Mouse (Mus musculus): ENCODE measurements at regions not wholly inside any gene's neighbourhood (a gene's known extent, or its start where the extent isn't known, plus 50 kb on each side); places are given as distances from the start of the nearest gene placed in this dataset.
A peak's percentile ranks its signal among the peaks of the same experiment; 100 is the strongest.

GRCm38 (mm10) chr2:63920997-63921396 is 176.8 kb downstream of the Fign start:
- DNase-seq (ENCODE audit: low read depth, low spot score), result peak; percentile 49

GRCm38 (mm10) chr2:63920019-63920418 is 177.8 kb downstream of the Fign start:
- DNase-seq (ENCODE audit: low read depth, low spot score), result no peak

- DNase-seq (ENCODE audit: low read depth, low spot score), result no peak
Observed at GRCm38 (mm10) chr2:63900644-63901043, 197.2 kb downstream of the Fign start.

GRCm38 (mm10) chr2:63878477-63878876 is 219.4 kb downstream of the Fign start:
- peak; percentile 33 for DNase-seq (ENCODE audit: low read depth, low spot score)

GRCm38 (mm10) chr2:63877387-63877786 is 220.5 kb downstream of the Fign start:
- DNase-seq (ENCODE audit: low read depth, low spot score), result no peak

GRCm38 (mm10) chr2:63876375-63876774 is 221.5 kb downstream of the Fign start:
- DNase-seq (ENCODE audit: low read depth, low spot score), result peak; percentile 52

GRCm38 (mm10) chr2:63875101-63875500 is 222.7 kb downstream of the Fign start:
- DNase-seq (ENCODE audit: low read depth, low spot score), result no peak

- peak; percentile 26 for DNase-seq (ENCODE audit: low read depth, low spot score)
Observed at GRCm38 (mm10) chr2:63866524-63866923, 231.3 kb downstream of the Fign start.

- DNase-seq (ENCODE audit: low read depth, low spot score), result no peak
Observed at GRCm38 (mm10) chr2:63861821-63862220, 236.0 kb downstream of the Fign start.

- no peak for DNase-seq (ENCODE audit: low read depth, low spot score)
Observed at GRCm38 (mm10) chr2:63856462-63857054, 241.3 kb downstream of the Fign start.

GRCm38 (mm10) chr2:63855476-63855875 is 242.4 kb downstream of the Fign start:
- no peak for DNase-seq (ENCODE audit: low read depth, low spot score)

GRCm38 (mm10) chr2:63854198-63854875 is 243.5 kb downstream of the Fign start:
- no peak for DNase-seq (ENCODE audit: low read depth, low spot score)

- no peak for DNase-seq (ENCODE audit: low read depth, low spot score)
Observed at GRCm38 (mm10) chr2:63853226-63853625, 244.6 kb downstream of the Fign start.

GRCm38 (mm10) chr2:63852287-63852686 is 245.6 kb downstream of the Fign start:
- DNase-seq (ENCODE audit: low read depth, low spot score), result no peak

- DNase-seq (ENCODE audit: low read depth, low spot score), result no peak
Observed at GRCm38 (mm10) chr2:63850033-63850432, 247.8 kb downstream of the Fign start.

GRCm38 (mm10) chr2:63849486-63849885 is 248.4 kb downstream of the Fign start:
- DNase-seq (ENCODE audit: low read depth, low spot score), result no peak

GRCm38 (mm10) chr2:63832041-63832714 is 265.7 kb downstream of the Fign start:
- DNase-seq (ENCODE audit: low read depth, low spot score), result no peak

GRCm38 (mm10) chr2:63830431-63830830 is 267.4 kb downstream of the Fign start:
- no peak for DNase-seq (ENCODE audit: low read depth, low spot score)

- DNase-seq (ENCODE audit: low read depth, low spot score), result peak; percentile 19
Observed at GRCm38 (mm10) chr2:63828633-63829032, 269.2 kb downstream of the Fign start.

GRCm38 (mm10) chr2:63819440-63819839 is 278.4 kb downstream of the Fign start:
- DNase-seq (ENCODE audit: low read depth, low spot score), result peak; percentile 5
